Mouse (Mus musculus): ENCODE results near the gene Fbxo3. TPM values are rescaled to one million over a fixed set of nuclear protein-coding genes. Genes with fewer than 3 reads are reported as not detected.
"Not testable (repeated sequence)": the region's sequence is repeated elsewhere in the genome, so short reads cannot be mapped to it uniquely, and the experiment has no call there.

The Fbxo3 gene
- total RNA-seq, 1 experiment from 2014 or later: 82.4 TPM

DNA sequence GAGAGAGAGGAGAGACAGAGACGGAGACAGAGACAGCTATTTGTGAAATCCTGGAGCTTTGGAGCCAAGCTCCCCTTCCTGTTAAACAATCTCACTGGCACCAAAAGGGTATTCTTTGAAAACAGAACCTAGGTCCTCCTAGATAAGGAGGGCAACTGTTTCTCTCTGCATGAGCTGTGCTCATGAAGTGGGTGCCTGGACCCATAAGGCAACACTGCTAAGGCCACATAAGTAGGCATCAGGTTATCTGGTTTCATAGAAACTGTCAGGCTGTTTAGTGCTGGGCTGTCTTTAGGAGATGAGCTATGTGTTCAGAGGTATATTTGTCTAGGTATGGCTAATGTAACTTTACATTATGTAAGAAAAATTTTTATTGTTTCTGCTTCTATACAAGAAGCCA is 60.0 kb downstream of the Fbxo3 start:
- ATAC-seq (replicated peaks; ENCODE audit: low read depth, poor library complexity, severe bottlenecking): peak; percentile 66

GRCm38 (mm10) chr2:104093305-104093704 is 65.8 kb downstream of the Fbxo3 start:
- ATAC-seq (replicated peaks; ENCODE audit: low read depth, poor library complexity, severe bottlenecking): no peak

- ATAC-seq (replicated peaks; ENCODE audit: low read depth, poor library complexity, severe bottlenecking): peak; percentile 81
Observed at GRCm38 (mm10) chr2:104095741-104096213, 68.3 kb downstream of the Fbxo3 start, which contains the start of gene Cd59a. TSS of gene Cd59a (plus strand) at chr2:104095801.

- ATAC-seq (replicated peaks; ENCODE audit: low read depth, poor library complexity, severe bottlenecking): no peak
Observed at GRCm38 (mm10) chr2:104096256-104096655, 68.7 kb downstream of the Fbxo3 start.

DNA sequence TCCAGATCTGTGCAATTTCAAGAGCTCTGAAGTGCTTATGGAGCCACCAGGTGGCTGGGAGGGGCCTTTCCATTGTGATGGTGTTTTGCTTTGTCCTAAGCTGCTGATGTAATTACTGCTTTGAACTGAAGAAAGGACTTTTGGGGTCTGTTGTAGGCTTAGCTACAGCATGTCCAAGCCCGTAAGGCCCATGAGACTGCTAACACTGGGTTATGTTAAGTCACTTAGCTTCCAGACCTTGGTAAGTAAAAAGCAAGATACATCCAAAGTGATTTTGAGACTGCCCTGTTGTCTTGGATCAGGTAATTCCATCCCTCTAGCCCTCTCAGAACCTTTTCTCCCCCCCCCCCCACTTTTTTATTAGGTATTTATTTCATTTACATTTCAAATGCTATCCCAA is 69.3 kb downstream of the Fbxo3 start:
- not testable (repeated sequence) for ATAC-seq (replicated peaks; ENCODE audit: low read depth, poor library complexity, severe bottlenecking)

- not testable (repeated sequence) for ATAC-seq (replicated peaks; ENCODE audit: low read depth, poor library complexity, severe bottlenecking)
Observed at GRCm38 (mm10) chr2:104097396-104097795, 69.9 kb downstream of the Fbxo3 start.

- ATAC-seq (replicated peaks; ENCODE audit: low read depth, poor library complexity, severe bottlenecking): peak; percentile 82
Observed at GRCm38 (mm10) chr2:104098529-104099230, 71.2 kb downstream of the Fbxo3 start.

- ATAC-seq (replicated peaks; ENCODE audit: low read depth, poor library complexity, severe bottlenecking): no peak
Observed at GRCm38 (mm10) chr2:104099231-104099585, 71.7 kb downstream of the Fbxo3 start.

GRCm38 (mm10) chr2:104099946-104100345 is 72.4 kb downstream of the Fbxo3 start:
- ATAC-seq (replicated peaks; ENCODE audit: low read depth, poor library complexity, severe bottlenecking): no peak

DNA sequence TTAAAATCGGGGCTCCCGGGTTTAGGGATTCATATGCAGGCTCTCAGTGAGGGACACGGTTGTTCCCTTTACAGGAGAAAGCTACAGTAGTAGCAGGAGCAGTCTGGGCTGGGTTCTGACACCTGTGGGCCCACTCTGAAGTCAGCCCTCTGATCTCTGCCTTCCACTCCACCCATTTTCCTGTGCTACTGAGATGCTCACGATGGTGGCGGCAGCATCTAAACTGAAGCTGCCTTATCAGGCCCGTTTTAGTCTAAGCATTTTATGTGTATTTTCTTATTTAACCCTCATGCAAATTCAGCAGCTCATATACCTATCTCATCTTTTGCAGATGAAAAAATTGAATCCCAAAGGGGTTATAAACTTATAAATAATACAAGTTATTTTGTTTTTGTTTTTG is 77.3 kb downstream of the Fbxo3 start:
- ATAC-seq (replicated peaks; ENCODE audit: low read depth, poor library complexity, severe bottlenecking): no peak

DNA sequence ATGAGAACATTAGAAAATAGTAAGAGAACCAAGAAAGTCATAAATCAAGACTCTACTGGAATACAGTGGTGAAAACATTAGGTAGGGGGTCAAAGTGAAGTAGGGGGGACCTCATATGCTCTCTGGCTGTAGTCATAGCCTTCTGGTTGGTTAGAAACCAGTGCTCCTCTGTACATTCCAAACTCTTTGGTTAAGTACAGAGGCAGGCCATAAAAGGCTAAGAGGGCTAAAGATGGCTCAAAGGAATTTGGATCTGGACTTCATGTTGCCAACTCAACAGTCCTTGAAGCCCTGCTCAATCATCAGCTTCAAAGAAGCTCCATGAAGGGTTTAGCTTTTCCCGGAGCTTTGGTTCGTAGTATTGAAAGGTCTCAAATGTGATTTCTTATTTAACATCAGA is 81.5 kb downstream of the Fbxo3 start:
- ATAC-seq (replicated peaks; ENCODE audit: low read depth, poor library complexity, severe bottlenecking): not testable (repeated sequence)

DNA sequence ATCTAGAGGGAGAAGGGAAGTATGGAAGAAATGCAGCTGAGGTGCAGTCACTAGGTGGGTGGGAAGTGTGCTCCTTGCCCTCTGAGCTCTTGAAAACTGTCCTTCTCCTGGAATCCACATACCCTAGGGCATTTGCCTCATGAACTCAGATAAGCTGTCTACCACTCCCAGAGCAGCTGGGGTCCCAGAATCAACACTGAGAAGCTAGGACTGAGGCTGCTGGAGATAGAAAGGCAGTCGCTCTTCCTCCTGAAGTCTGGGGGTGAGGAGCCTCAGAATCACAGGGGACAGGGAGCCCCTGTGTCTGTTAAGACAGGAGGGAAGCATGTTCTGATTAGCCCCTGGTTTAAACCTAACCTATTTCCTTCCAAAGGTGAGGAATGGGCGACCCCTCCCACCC is 82.0 kb downstream of the Fbxo3 start:
- ATAC-seq (replicated peaks; ENCODE audit: low read depth, poor library complexity, severe bottlenecking): no peak

DNA sequence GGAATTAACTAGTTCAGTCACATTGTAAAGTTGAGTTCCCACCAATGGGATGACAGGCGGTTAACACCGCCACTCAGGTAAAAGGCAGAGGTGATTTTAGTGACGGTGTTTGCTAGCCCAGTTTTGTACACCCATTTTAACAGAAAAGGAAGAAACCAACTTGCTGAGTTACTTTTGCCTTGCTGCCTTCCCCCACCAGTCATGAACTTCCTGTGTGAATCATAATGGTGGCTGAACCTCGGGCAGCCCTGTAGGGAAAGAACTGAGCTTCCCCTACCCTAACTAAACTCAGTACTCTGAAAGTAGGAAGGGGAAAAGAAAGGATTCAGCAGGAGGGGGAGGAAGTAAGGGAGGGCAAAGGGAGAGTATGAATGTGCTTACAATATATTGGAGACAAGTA is 82.5 kb downstream of the Fbxo3 start:
- no peak for ATAC-seq (replicated peaks; ENCODE audit: low read depth, poor library complexity, severe bottlenecking)

DNA sequence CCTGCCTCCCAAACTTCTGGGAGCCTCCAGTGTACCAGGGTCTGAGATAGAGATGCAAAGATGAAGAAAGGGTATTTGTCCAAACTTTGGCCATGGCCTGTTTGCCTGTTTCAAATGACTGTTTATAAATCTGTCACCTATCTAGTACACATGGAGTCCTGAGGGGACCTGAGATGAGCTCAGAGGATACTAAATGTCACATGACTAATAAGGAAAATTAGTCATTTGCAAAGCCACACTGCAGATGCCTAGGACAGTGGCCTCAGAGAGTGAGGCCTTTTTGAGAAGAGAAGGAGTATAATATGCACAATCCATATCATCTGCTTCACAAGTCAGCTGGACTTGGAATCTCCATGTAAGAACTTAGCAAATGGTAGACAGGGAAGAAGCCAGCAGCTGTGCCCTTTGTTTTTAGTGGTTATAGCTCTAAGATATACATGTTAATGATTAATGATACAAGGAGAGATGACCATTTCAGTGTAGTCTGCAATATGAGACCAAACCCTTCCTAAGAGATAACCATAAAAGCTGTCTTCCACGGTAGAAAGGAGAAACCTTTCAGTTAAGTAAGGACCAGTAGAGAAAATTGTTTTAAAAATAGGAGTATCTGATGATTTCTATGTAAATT is 83.8 kb downstream of the Fbxo3 start:
- not testable (repeated sequence) for ATAC-seq (replicated peaks; ENCODE audit: low read depth, poor library complexity, severe bottlenecking)

Other genes starting within 250 kb of the Fbxo3 start
- gene Caprin1, start 230.1 kb upstream of the Fbxo3 start, total RNA-seq (2017): 522 and 606 TPM in 2 replicates
- gene Lmo2, start 69.7 kb upstream of the Fbxo3 start, total RNA-seq (2017): 380 and 387 TPM in 2 replicates
- gene 4931422A03Rik, start 640 bp downstream of the Fbxo3 start, total RNA-seq (2017): 0.44 and 0.96 TPM in 2 replicates
- not detected in 2 replicates for gene Gm10912, start 38.1 kb downstream of the Fbxo3 start, total RNA-seq (2017)
- not detected in 2 replicates for gene Gm10799, start 40.8 kb downstream of the Fbxo3 start, total RNA-seq (2017)
- 6.5 and 18.1 TPM in 2 replicates for gene Cd59b, start 42.1 kb downstream of the Fbxo3 start, total RNA-seq (2017)
- 11.8 and 14.1 TPM in 2 replicates for gene Cd59a, start 68.1 kb downstream of the Fbxo3 start, total RNA-seq (2017)
- gene A930018P22Rik, start 95.0 kb downstream of the Fbxo3 start, total RNA-seq (2017): not detected in 2 replicates